Mouse (Mus musculus) myocyte (in vitro differentiated cells): Measurements from ENCODE around the gene Hist1h2af.

ENCODE experiments used
- CEBPB ChIP-seq: IDR thresholded peaks from 2 replicates; pipeline ENCODE4 v1.6.1; 2011; ENCODE audit warnings: mild to moderate bottlenecking, moderate library complexity; ENCODE audit not compliant: poor library complexity, insufficient read depth, severe bottlenecking
- E2F4 ChIP-seq: IDR thresholded peaks from one replicate; pipeline ENCODE4 v1.6.1; 2011; ENCODE audit warnings: mild to moderate bottlenecking, control low read depth, moderate library complexity; ENCODE audit not compliant: insufficient read depth
- MAX ChIP-seq: IDR thresholded peaks from one replicate; pipeline ENCODE4 v1.6.1; 2011; ENCODE audit warnings: low read depth, mild to moderate bottlenecking, control low read depth
- MYOD1 ChIP-seq, 3 experiments: IDR thresholded peaks; one replicate each; pipeline ENCODE4 v1.6.1; 2011; ENCODE audit warnings: control low read depth in 2 of 3, low read depth in 2 of 3, mild to moderate bottlenecking in 2 of 3, moderate library complexity in 1 of 3; ENCODE audit not compliant: insufficient read length in 2 of 3, control insufficient read depth in 1 of 3
- POLR2A ChIP-seq: IDR thresholded peaks from one replicate; pipeline ENCODE4 v1.6.1; 2011; ENCODE audit warnings: low read depth, mild to moderate bottlenecking, control low read depth, moderate library complexity; ENCODE audit not compliant: insufficient read length
- POLR2AphosphoS2 ChIP-seq: IDR thresholded peaks from one replicate; pipeline ENCODE4 v1.6.1; 2011; ENCODE audit warnings: low read depth, control low read depth; ENCODE audit not compliant: insufficient read length
- REST ChIP-seq: IDR thresholded peaks from one replicate; pipeline ENCODE4 v1.6.1; 2011; ENCODE audit warnings: mild to moderate bottlenecking, control low read depth, moderate library complexity; ENCODE audit not compliant: insufficient read depth, insufficient read length
- SRF ChIP-seq: IDR thresholded peaks from one replicate; pipeline ENCODE4 v1.6.1; 2011; ENCODE audit warnings: low read depth; ENCODE audit not compliant: control insufficient read depth, insufficient read length
- USF1 ChIP-seq: IDR thresholded peaks from one replicate; pipeline ENCODE4 v1.6.1; 2011; ENCODE audit warnings: low read depth, mild to moderate bottlenecking, control low read depth, moderate library complexity

DNA sequence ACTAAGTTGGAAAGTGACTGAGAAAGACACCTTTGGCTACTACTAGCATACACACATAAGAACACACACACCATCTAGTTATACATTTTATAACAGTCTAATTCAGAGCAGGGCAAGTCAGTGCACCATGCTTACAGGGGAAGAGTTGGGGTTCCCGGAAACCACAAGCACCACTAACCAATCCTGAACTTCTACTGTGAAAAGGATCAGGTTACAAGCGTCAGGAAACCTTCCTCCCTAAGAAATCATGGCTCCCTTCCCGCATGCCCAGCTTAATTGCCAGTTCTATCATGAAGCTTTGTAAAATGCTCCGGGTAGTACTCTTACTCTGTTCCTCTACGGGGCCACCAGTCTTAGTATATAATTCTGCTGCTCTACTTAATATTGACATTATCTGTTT, 48.4 kb upstream of the Hist1h2af start:
- TF ChIP-seq POLR2A: no peak
- no peak for TF ChIP-seq CEBPB
- TF ChIP-seq USF1: no peak
- no peak for TF ChIP-seq REST
- TF ChIP-seq MAX: no peak
- TF ChIP-seq SRF: no peak
- no peak for TF ChIP-seq E2F4
- no peak for TF ChIP-seq MYOD1 (IDR thresholded peaks at IDR 0.05; ENCODE audit: control insufficient read depth in 1 of 3, insufficient read length in 2 of 3, low read depth in 2 of 3)
- no peak for TF ChIP-seq POLR2AphosphoS2
